Mouse (Mus musculus) liver, postnatal 0 days (tissue): ENCODE data around the gene Foxk1. TPM values are rescaled to one million over a fixed set of nuclear protein-coding genes. Genes with fewer than 3 reads are reported as not detected.

Experiments
- ATAC-seq: fragments of 200-750 bp; cut with Nextera tagmentation; 2 replicates; pipeline ENCODE4 v1.8.0; 2017; ENCODE audit warnings: mild to moderate bottlenecking, moderate library complexity
- DNase-seq: peaks from one replicate; pipeline ENCODE4 v3.0.0-alpha.2; 2016
- H3K27ac ChIP-seq: fragments of 300-500 bp; sonication (generic); 2 replicates; pipeline ENCODE4 v1.5.1; 2014; ENCODE audit warnings: antibody characterized with exemption, moderate library complexity, mild to moderate bottlenecking, low read depth
- H3K27me3 ChIP-seq: fragments of 300-500 bp; sonication (generic); 2 replicates; pipeline ENCODE4 v1.6.1; 2014; ENCODE audit warnings: low read length, control low read depth, mixed read lengths; ENCODE audit not compliant: insufficient read depth
- H3K36me3 ChIP-seq: fragments of 300-500 bp; sonication (generic); replicated peaks from 2 replicates; pipeline ENCODE4 v1.6.1; 2014; ENCODE audit warnings: mild to moderate bottlenecking, control low read depth, low read length, moderate library complexity, mixed read lengths; ENCODE audit not compliant: insufficient read depth
- H3K4me1 ChIP-seq: fragments of 300-500 bp; sonication (generic); 2 replicates; pipeline ENCODE4 v1.6.1; 2014; ENCODE audit warnings: antibody characterized with exemption, mild to moderate bottlenecking, control low read depth; ENCODE audit not compliant: insufficient read depth
- H3K4me2 ChIP-seq: fragments of 300-500 bp; sonication (generic); 2 replicates; pipeline ENCODE4 v1.6.1; 2014; ENCODE audit warnings: low read depth, mild to moderate bottlenecking, low read length, moderate library complexity, mixed read lengths
- H3K4me3 ChIP-seq: fragments of 300-500 bp; sonication (generic); 2 replicates; pipeline ENCODE4 v1.5.1; 2014; ENCODE audit warnings: low read depth, low read length
- H3K9ac ChIP-seq: fragments of 300-500 bp; sonication (generic); replicated peaks from 2 replicates; pipeline ENCODE4 v1.6.1; 2014; ENCODE audit warnings: mild to moderate bottlenecking, moderate library complexity
- H3K9me3 ChIP-seq: fragments of 300-500 bp; sonication (generic); 2 replicates; pipeline ENCODE4 v1.6.1; 2016; ENCODE audit warnings: mild to moderate bottlenecking, control low read depth, low read length, mixed read lengths
- CTCF ChIP-seq: sonication (generic); IDR thresholded peaks from 2 replicates; pipeline ENCODE4 v1.5.1; 2016; ENCODE audit warnings: antibody characterized with exemption, low read depth
- EP300 ChIP-seq: IDR thresholded peaks from 2 replicates; pipeline ENCODE4 v1.6.1; 2016; ENCODE audit warnings: antibody characterized with exemption, low read depth, mild to moderate bottlenecking
- WGBS: fragments of 180-500 bp; shearing (Covaris S2); extraction: QIAGEN DNeasy Blood & Tissue Kit; methylation state at CpG from one replicate; pipeline ENCODE4 v1.1.7; 2014; ENCODE audit not compliant: insufficient replicate concordance; 5-methylcytosine and 5-hydroxymethylcytosine counted together
- polyA plus RNA-seq: library from polyadenylated mRNA; unstranded; fragments of >200 nt; fragmentation: Nextera tagmentation; extraction: Ambion mirVana; gene quantifications from 2 replicates; pipeline ENCODE4 v1.2.1, GENCODE M21; 2015

Foxk1 gene
- 1.7 TPM in 2 replicates for polyA plus RNA-seq

- peak; percentile 91 for DNase-seq
- Histone ChIP-seq H3K4me3 (peak within 1 kb of the TSS; percentile 87), H3K9me3 (no peaks in the 10 kb centered on the region), H3K4me2 (peak within 1 kb of the TSS; percentile 94), H3K27me3 (no peaks in the 10 kb centered on the region), H3K4me1 (peaks cover 47% of the 10 kb centered on the region), H3K27ac (peak within 1 kb of the TSS; percentile 83), H3K9ac (peak within 1 kb of the TSS; percentile 97), H3K36me3 (no peaks in the 10 kb centered on the region)
- 1% methylated on average over 31 of the region's 60 CpGs for WGBS
- no peak for TF ChIP-seq EP300
- ATAC-seq = peak; percentile 86
Measured at GRCm38 (mm10) chr5:142400981-142401640, at the start of gene Foxk1. Gene Foxk1 (plus strand): TSS chr5:142401497.

- 80% methylated on average over 5 of the region's 5 CpGs for WGBS
- ATAC-seq = no peak
- H3K27me3 ChIP-seq = no peaks in the 10 kb centered on the region
- no peak overlapping the region for H3K9ac ChIP-seq
- no peak overlapping the region for H3K27ac ChIP-seq
- no peaks in the 10 kb centered on the region for H3K9me3 ChIP-seq
- H3K4me2 ChIP-seq = no peak overlapping the region
- no peak for DNase-seq
- TF ChIP-seq CTCF (no peak), EP300 (no peak)
- no peak overlapping the region for H3K4me3 ChIP-seq
- H3K36me3 ChIP-seq = no peaks in the 10 kb centered on the region
- H3K4me1 ChIP-seq = no peaks in the 10 kb centered on the region
Measured at GRCm38 (mm10) chr5:142352336-142352892, 48.9 kb upstream of the Foxk1 start.

- TF ChIP-seq CTCF = no peak
- TF ChIP-seq EP300 = no peak
- 73% methylated on average over 3 of the region's 3 CpGs for WGBS
Measured at GRCm38 (mm10) chr5:142355144-142355543, 46.2 kb upstream of the Foxk1 start.

GRCm38 (mm10) chr5:142361166-142361565 is 40.1 kb upstream of the Foxk1 start:
- Histone ChIP-seq H3K4me3 (no peak overlapping the region), H3K9ac (no peak overlapping the region), H3K36me3 (no peaks in the 10 kb centered on the region), H3K4me2 (no peak overlapping the region), H3K27ac (no peak overlapping the region), H3K27me3 (no peaks in the 10 kb centered on the region), H3K9me3 (no peaks in the 10 kb centered on the region), H3K4me1 (no peaks in the 10 kb centered on the region)
- TF ChIP-seq CTCF (no peak), EP300 (no peak)
- ATAC-seq (no peak), DNase-seq (no peak)
- 52% methylated on average over 5 of the region's 5 CpGs for WGBS

More at GRCm38 (mm10) chr5:142355144-142355543, 46.2 kb upstream of the Foxk1 start:
- DNase-seq (no peak), ATAC-seq (no peak)
- Histone ChIP-seq H3K9ac (no peak overlapping the region), H3K36me3 (no peaks in the 10 kb centered on the region), H3K27ac (no peak overlapping the region), H3K4me2 (no peak overlapping the region), H3K9me3 (no peaks in the 10 kb centered on the region), H3K27me3 (no peaks in the 10 kb centered on the region), H3K4me3 (no peak overlapping the region), H3K4me1 (no peaks in the 10 kb centered on the region)

GRCm38 (mm10) chr5:142362894-142363293 is 38.4 kb upstream of the Foxk1 start:
- TF ChIP-seq EP300 (no peak), CTCF (no peak)
- H3K4me3 ChIP-seq = no peak overlapping the region
- ATAC-seq (no peak), DNase-seq (no peak)
- no peaks in the 10 kb centered on the region for H3K27me3 ChIP-seq
- 65% methylated on average over 3 of the region's 3 CpGs for WGBS
- H3K9ac ChIP-seq = no peak overlapping the region
- no peaks in the 10 kb centered on the region for H3K9me3 ChIP-seq
- peaks cover 7% of the 10 kb centered on the region for H3K4me1 ChIP-seq
- no peak overlapping the region for H3K27ac ChIP-seq
- no peaks in the 10 kb centered on the region for H3K36me3 ChIP-seq
- no peak overlapping the region for H3K4me2 ChIP-seq

- no peaks in the 10 kb centered on the region for H3K27me3 ChIP-seq
- H3K9ac ChIP-seq = no peak overlapping the region
- no peak for TF ChIP-seq EP300
- TF ChIP-seq CTCF = no peak
- H3K4me1 ChIP-seq = peaks cover 13% of the 10 kb centered on the region
- ATAC-seq = no peak
- no peak overlapping the region for H3K27ac ChIP-seq
- no peaks in the 10 kb centered on the region for H3K36me3 ChIP-seq
- no peaks in the 10 kb centered on the region for H3K9me3 ChIP-seq
- no peak for DNase-seq
- H3K4me2 ChIP-seq = no peak overlapping the region
- H3K4me3 ChIP-seq = no peak overlapping the region
- 74% methylated on average over 5 of the region's 5 CpGs for WGBS
Measured at GRCm38 (mm10) chr5:142364095-142364494, 37.2 kb upstream of the Foxk1 start.
